Mouse (Mus musculus) kidney, embryonic 15.5 days (tissue): ENCODE data around the gene Sf3a2. TPM values are rescaled to one million over a fixed set of nuclear protein-coding genes. Genes with fewer than 3 reads are reported as not detected.
"Not testable (repeated sequence)": the region's sequence is repeated elsewhere in the genome, so short reads cannot be mapped to it uniquely, and the experiment has no call there.

Experiments used
- ATAC-seq: fragments of 200-750 bp; cut with Nextera tagmentation; replicated peaks from 2 replicates; pipeline ENCODE4 v1.8.0; 2017; ENCODE audit warnings: moderate TSS enrichment; ENCODE audit not compliant: low FRiP score
- H3K27ac ChIP-seq: fragments of 300-500 bp; sonication (generic); 2 replicates; pipeline ENCODE4 v1.5.1; 2015; ENCODE audit warnings: mild to moderate bottlenecking, inconsistent platforms
- H3K27me3 ChIP-seq: fragments of 300-500 bp; sonication (generic); 2 replicates; pipeline ENCODE4 v1.6.1; 2015; ENCODE audit warnings: inconsistent platforms
- H3K36me3 ChIP-seq: fragments of 300-500 bp; sonication (generic); 2 replicates; pipeline ENCODE4 v1.6.1; 2015; ENCODE audit warnings: inconsistent platforms
- H3K4me1 ChIP-seq: fragments of 300-500 bp; sonication (generic); 2 replicates; pipeline ENCODE4 v1.6.1; 2015; ENCODE audit warnings: inconsistent platforms
- H3K4me2 ChIP-seq: fragments of 300-500 bp; sonication (generic); 2 replicates; pipeline ENCODE4 v1.6.1; 2015; ENCODE audit warnings: moderate library complexity, mild to moderate bottlenecking, inconsistent platforms
- H3K4me3 ChIP-seq: fragments of 300-500 bp; sonication (generic); replicated peaks from 2 replicates; pipeline ENCODE4 v1.5.1; 2015; ENCODE audit warnings: mild to moderate bottlenecking, inconsistent platforms
- H3K9ac ChIP-seq: fragments of 300-500 bp; sonication (generic); 2 replicates; pipeline ENCODE4 v1.6.1; 2015; ENCODE audit warnings: mild to moderate bottlenecking, inconsistent platforms
- H3K9me3 ChIP-seq: fragments of 300-500 bp; sonication (generic); replicated peaks from 2 replicates; pipeline ENCODE4 v1.6.1; 2016; ENCODE audit warnings: inconsistent platforms
- WGBS: fragments of 180-500 bp; shearing (Covaris S2); methylation state at CpG from one replicate; pipeline ENCODE4 v1.1.7; 2015; ENCODE audit warnings: mixed read lengths; 5-methylcytosine and 5-hydroxymethylcytosine counted together
- polyA plus RNA-seq: library from polyadenylated mRNA; unstranded; fragments of >200 nt; fragmentation: Nextera tagmentation; extraction: Ambion mirVana; gene quantifications from 2 replicates; pipeline ENCODE4 v1.2.1, GENCODE M21; 2015

Sf3a2 gene
- polyA plus RNA-seq, 1 experiment from 2014 or later, result 92.6 TPM

GRCm38 (mm10) chr10:80821991-80822390, 24.0 kb downstream of the Sf3a2 start:
- Histone ChIP-seq H3K4me2 (no peak overlapping the region), H3K9ac (no peak overlapping the region), H3K9me3 (no peaks in the 10 kb centered on the region), H3K4me3 (no peak overlapping the region), H3K27me3 (no peaks in the 10 kb centered on the region), H3K27ac (no peak overlapping the region), H3K4me1 (peaks cover 13% of the 10 kb centered on the region), H3K36me3 (no peaks in the 10 kb centered on the region)
- 45% methylated on average over 2 of the region's 2 CpGs for WGBS
- no peak for ATAC-seq

DNA sequence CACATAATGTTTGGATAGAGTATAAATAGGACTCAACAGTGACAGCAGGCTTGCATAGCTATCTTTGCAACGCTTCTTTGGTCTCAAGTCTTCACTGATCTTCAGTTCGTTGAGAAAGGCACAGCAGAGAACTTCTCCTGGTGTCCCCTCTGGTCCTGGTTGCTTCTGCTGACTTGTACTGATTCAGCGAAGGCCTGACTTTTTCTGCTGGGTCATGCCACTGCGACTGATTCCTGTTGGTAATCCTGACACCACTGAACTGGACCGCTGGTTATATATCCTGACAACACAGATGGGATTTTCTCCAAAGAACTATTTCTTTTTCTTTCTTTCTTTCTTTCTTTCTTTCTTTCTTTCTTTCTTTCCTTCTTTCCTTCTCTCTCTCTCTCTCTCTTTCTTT, 24.5 kb downstream of the Sf3a2 start:
- Histone ChIP-seq H3K4me2 (no peak overlapping the region), H3K9ac (no peak overlapping the region), H3K27ac (no peak overlapping the region), H3K27me3 (no peaks in the 10 kb centered on the region), H3K36me3 (no peaks in the 10 kb centered on the region), H3K4me3 (no peak overlapping the region), H3K9me3 (no peaks in the 10 kb centered on the region), H3K4me1 (peaks cover 16% of the 10 kb centered on the region)
- WGBS, result 88% methylated on average over 5 of the region's 5 CpGs
- no peak for ATAC-seq

DNA sequence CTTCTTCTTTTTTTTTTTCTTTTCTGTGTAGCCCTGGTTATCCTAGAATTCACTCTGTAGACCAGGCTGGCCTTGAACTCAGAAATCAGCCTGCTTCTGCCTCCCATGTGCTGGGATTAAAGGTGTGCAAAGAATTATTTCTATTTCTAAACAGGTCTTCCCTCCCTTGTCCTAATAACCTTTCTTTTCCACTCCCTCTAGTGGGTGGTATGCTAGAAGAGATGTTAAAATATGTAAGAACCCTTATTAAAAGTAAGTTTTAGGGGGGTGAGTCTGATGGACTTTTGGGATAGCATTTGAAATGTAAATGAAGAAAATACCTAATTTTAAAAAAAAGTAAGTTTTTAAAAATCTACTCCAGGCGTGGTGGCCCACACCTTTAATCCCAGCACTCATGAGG, 25.3 kb downstream of the Sf3a2 start:
- no peak for ATAC-seq
- Histone ChIP-seq H3K9ac (no peak overlapping the region), H3K36me3 (peaks cover 1% of the 10 kb centered on the region), H3K27me3 (no peaks in the 10 kb centered on the region), H3K4me2 (no peak overlapping the region), H3K27ac (no peak overlapping the region), H3K4me1 (peaks cover 24% of the 10 kb centered on the region), H3K9me3 (no peaks in the 10 kb centered on the region), H3K4me3 (no peak overlapping the region)
- WGBS, result 97% methylated on average over 1 of the region's 1 CpGs

DNA sequence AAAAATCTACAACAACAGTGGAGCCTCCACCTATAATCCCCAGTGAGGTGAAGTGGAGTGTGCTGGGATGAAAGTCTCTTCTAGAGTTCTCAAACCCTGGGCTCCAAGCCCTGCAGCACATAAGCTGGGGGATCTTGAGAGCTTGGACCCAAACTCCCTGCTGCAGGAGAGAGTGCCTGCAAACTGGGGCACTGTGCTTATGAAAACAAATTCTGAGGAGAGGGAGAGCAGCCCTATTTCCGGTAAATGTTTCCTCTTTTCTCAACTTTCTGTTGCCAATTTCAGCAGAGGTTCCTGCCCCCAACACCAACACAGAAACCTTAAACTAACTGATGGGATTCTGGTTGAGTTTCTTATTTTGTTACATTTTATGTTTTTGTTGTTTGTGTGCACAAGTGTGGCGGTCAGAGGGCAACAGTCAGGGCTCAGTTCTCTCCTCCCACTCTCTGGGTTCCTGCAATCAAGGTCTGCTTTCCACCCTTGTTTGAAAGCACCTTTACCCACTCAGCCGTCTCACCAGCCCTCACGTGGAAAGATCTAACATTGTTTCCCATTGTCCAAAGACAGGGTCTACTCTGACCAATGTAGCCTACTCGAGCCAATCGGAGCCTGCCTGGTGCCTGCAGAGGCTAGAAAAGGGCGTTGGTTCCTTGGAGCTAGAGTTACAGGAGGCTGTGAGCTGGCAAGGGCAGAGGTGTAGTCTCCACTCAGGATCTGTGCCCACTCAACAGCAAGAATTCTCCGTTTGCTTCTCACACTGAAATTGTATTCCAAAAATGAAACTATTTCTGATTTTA, 26.0 kb downstream of the Sf3a2 start:
- H3K4me1 ChIP-seq, result peaks cover 28% of the 10 kb centered on the region
- H3K9ac ChIP-seq, result no peak overlapping the region
- peak overlapping the region; percentile 71 for H3K27ac ChIP-seq
- no peak overlapping the region for H3K4me2 ChIP-seq
- H3K36me3 ChIP-seq, result peaks cover 6% of the 10 kb centered on the region
- 37% methylated on average over 8 of the region's 8 CpGs for WGBS
- no peaks in the 10 kb centered on the region for H3K9me3 ChIP-seq
- H3K27me3 ChIP-seq, result no peaks in the 10 kb centered on the region
- H3K4me3 ChIP-seq, result no peak overlapping the region
- no peak for ATAC-seq

GRCm38 (mm10) chr10:80824827-80825226, 26.8 kb downstream of the Sf3a2 start:
- Histone ChIP-seq H3K4me1 (peaks cover 36% of the 10 kb centered on the region), H3K9me3 (no peaks in the 10 kb centered on the region), H3K27me3 (no peaks in the 10 kb centered on the region), H3K4me3 (no peak overlapping the region), H3K27ac (0 out of 2 replicates have a peak overlapping the region, but pooled peaks have one; percentile 71), H3K4me2 (no peak overlapping the region), H3K9ac (no peak overlapping the region), H3K36me3 (peaks cover 14% of the 10 kb centered on the region)
- no peak for ATAC-seq
- WGBS, result 67% methylated on average over 2 of the region's 2 CpGs

DNA sequence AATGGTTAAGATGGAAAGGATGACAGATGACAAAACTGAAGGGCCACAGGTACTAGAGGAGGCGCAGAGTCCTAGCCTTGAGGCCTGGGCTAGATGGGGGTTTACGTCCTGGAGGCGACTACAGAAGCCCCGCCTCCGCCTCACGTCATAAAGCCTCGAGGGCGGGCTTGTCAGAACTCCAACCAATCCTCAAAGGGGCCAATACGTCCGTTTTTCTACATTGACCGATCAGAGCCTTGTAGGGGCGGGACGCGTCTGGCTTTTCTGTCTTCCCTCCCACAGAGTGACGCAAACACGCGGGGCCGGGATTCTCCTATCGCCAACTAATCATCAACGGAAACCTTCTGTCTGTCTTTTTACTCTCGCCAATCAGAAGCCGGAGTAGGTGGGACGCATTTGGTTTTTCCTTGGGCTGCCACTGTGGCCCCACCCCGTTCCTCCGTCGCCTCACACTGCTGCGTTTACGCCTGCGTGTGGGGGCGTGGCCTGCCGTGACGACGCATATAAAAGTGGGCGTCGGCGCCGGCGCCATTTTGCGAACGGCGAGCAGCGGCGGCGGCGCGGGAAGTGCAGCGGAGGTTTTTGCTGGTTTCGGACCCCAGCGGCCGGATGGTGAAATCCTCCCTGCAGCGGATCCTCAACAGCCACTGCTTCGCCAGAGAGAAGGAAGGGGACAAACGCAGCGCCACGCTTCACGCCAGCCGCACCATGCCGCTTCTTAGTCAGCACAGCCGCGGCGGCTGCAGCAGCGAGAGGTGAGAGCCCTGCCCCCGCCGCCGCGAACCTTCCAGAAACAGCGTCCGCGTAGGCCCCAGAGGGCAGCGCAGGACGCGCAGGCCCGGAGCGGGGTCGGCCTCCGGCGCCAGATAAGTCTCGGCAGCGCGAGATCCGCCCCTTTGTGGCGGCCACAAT, 28.4 kb downstream of the Sf3a2 start, which contains the start of gene Oaz1:
Gene Oaz1 (plus strand): TSS at position 506 of the 912 bp plus-strand sequence.
- peak within 1 kb of the TSS; percentile 79 for H3K4me2 ChIP-seq
- H3K4me1 ChIP-seq, result peaks cover 51% of the 10 kb centered on the region
- H3K9me3 ChIP-seq, result no peaks in the 10 kb centered on the region
- peak within 1 kb of the TSS; percentile 94 for H3K9ac ChIP-seq
- peak within 1 kb of the TSS; percentile 80 for H3K4me3 ChIP-seq
- under 1% methylated on average over 75 of the region's 82 CpGs for WGBS
- peak within 1 kb of the TSS; percentile 90 for H3K27ac ChIP-seq
- no peaks in the 10 kb centered on the region for H3K27me3 ChIP-seq
- peak; percentile 96 for ATAC-seq
- peaks cover 25% of the 10 kb centered on the region for H3K36me3 ChIP-seq

DNA sequence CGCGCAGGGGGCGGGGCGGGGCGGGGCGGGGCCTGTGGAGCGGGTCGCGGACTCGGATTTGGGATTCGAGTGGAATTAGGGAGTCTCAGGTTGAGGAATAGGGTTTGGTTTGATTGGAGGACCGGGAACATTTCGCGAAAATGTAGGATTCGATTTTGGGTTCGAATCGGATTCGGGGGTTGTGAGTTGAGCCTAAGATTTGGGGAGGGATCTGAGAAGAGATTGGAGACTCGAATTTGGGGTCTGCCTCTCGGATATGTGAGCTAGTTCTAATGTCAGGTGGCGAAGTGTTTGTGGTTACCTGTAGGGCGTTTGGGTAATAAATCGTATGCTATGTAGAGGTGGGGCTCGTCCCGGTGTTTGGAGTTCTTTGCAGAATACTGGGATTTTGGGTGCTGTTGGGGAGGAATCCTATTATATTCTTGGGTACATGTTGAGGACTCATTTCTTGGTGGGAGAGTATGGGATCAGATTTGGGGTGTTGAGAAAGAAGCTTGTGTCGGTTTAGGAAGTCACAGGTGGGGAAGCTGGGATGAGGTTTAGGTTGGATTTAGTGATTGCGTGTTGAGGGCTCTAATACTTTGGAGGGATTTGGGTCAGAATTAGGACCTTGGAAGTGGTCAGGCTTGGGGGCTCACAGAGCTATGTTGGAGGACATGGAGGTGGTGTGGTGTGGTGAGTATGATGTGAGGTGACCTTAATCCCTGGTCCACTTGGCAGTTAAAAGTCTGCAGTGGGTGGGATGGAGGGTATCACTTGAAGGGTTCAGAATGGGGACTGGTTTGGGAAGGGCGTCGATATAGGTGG, 29.3 kb downstream of the Sf3a2 start:
- Histone ChIP-seq H3K9ac (peak overlapping the region; percentile 94), H3K4me1 (peaks cover 53% of the 10 kb centered on the region), H3K36me3 (peaks cover 25% of the 10 kb centered on the region), H3K27ac (peak overlapping the region; percentile 90), H3K9me3 (no peaks in the 10 kb centered on the region), H3K4me2 (peak overlapping the region; percentile 79), H3K27me3 (no peaks in the 10 kb centered on the region), H3K4me3 (peak overlapping the region; percentile 80)
- ATAC-seq, result no peak
- 6% methylated on average over 29 of the region's 29 CpGs for WGBS

GRCm38 (mm10) chr10:80827870-80828420, 29.9 kb downstream of the Sf3a2 start:
- no peak overlapping the region for H3K27ac ChIP-seq
- H3K27me3 ChIP-seq, result no peaks in the 10 kb centered on the region
- WGBS, result 70% methylated on average over 10 of the region's 10 CpGs
- peak overlapping the region; percentile 80 for H3K4me3 ChIP-seq
- H3K36me3 ChIP-seq, result peaks cover 25% of the 10 kb centered on the region
- ATAC-seq, result no peak
- H3K9me3 ChIP-seq, result no peaks in the 10 kb centered on the region
- H3K9ac ChIP-seq, result peak overlapping the region; percentile 94
- H3K4me1 ChIP-seq, result peaks cover 53% of the 10 kb centered on the region
- peak overlapping the region; percentile 79 for H3K4me2 ChIP-seq

GRCm38 (mm10) chr10:80828587-80828986, 30.6 kb downstream of the Sf3a2 start:
- WGBS, result 73% methylated on average over 9 of the region's 9 CpGs
- peaks cover 25% of the 10 kb centered on the region for H3K36me3 ChIP-seq
- H3K9me3 ChIP-seq, H3K27ac ChIP-seq, H3K27me3 ChIP-seq, H3K9ac ChIP-seq, ATAC-seq: not testable (repeated sequence)
- H3K4me2 ChIP-seq, result peak overlapping the region; percentile 79
- H3K4me1 ChIP-seq, result peaks cover 53% of the 10 kb centered on the region
- peak overlapping the region; percentile 80 for H3K4me3 ChIP-seq

- no peak overlapping the region for H3K4me3 ChIP-seq
- H3K9ac ChIP-seq, result no peak overlapping the region
- H3K4me1 ChIP-seq, result peaks cover 43% of the 10 kb centered on the region
- H3K27ac ChIP-seq, result peak overlapping the region; percentile 66; the same call in 1 of the 2 replicates
- peaks cover 25% of the 10 kb centered on the region for H3K36me3 ChIP-seq
- H3K27me3 ChIP-seq, result peaks cover 16% of the 10 kb centered on the region
- 64% methylated on average over 1 of the region's 1 CpGs for WGBS
- H3K9me3 ChIP-seq, result 0 out of 2 replicates have a peak, but pooled peaks cover 4% of the 10 kb centered on the region
- no peak for ATAC-seq
- no peak overlapping the region for H3K4me2 ChIP-seq
These were observed 31.6 kb downstream of the Sf3a2 start for GRCm38 (mm10) chr10:80829359-80830278.
